Comparison of ENCODE assay signal across 21 mouse cellular contexts in the genomic region with DNA sequence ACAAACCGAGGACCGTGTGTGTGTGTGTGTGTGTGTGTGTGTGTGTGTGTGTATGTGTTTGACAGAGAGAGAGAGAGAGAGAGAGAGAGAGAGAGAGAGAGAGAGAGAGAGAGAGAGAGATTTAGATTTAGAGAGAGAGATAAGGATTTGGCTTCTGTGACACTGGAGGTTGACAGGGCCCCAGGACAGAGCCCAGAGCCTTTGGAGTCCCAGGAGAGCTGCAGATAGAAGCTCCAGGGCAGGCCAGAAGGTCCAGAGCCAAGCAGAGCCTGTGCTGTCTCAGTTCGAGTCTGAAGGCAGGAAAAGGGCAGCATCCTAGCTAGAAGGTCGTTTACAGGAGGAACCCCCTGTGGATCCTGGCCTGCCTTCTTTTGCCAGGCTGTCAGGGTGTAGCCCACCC.
DNase-seq lines count a peak whose midpoint lies in the region; ATAC-seq lines count a peak whose summit lies in the region.
"Had no signal": no experiment of that assay in that cellular context is flagged by ENCODE, and none has a peak within 500 bp of the region (broad histone marks: within the 10 kb centered on the region; RNA-seq: fewer than 3 reads in every experiment).

No protein-coding gene starts in this region.

- peak overlapping the region; percentile 44; the same call in 1 of the 2 replicates for H3K27ac ChIP-seq in heart, embryonic 10.5 days
- peak overlapping the region; percentile 38; the same call in 1 of the 2 replicates for H3K27ac ChIP-seq in midbrain, embryonic 10.5 days (replicated peaks)
- H3K27ac ChIP-seq in midbrain, embryonic 13.5 days: no peak overlapping the region
- no peak overlapping the region for H3K27ac ChIP-seq in intestine, embryonic 16.5 days (ENCODE audit: low read length)
- H3K27ac ChIP-seq: embryonic facial prominence, embryonic 10.5 days; embryonic facial prominence, embryonic 12.5 days; forebrain, embryonic 13.5 days; forebrain, embryonic 15.5 days had no signal

- no peak overlapping the region for H3K4me3 ChIP-seq in heart, embryonic 10.5 days
- no peak overlapping the region for H3K4me3 ChIP-seq in midbrain, embryonic 10.5 days
- no peak overlapping the region for H3K4me3 ChIP-seq in midbrain, embryonic 13.5 days (replicated peaks)
- H3K4me3 ChIP-seq in intestine, embryonic 16.5 days (ENCODE audit: low read length): no peak overlapping the region
- H3K4me3 ChIP-seq: embryonic facial prominence, embryonic 10.5 days; embryonic facial prominence, embryonic 12.5 days; forebrain, embryonic 13.5 days; forebrain, embryonic 15.5 days had no signal

- no peak for ATAC-seq in midbrain, embryonic 13.5 days
- no peak for ATAC-seq in intestine, embryonic 16.5 days
- ATAC-seq: activated CD4-positive, CD25-positive, alpha-beta regulatory T cell, adult 4 months; forebrain, embryonic 13.5 days; forebrain, embryonic 15.5 days; forebrain, postnatal 0 days; Patski had no signal

- no peak overlapping the region for H3K4me2 ChIP-seq in midbrain, embryonic 13.5 days (replicated peaks)
- H3K4me2 ChIP-seq in intestine, embryonic 16.5 days (ENCODE audit: low read depth, low read length): no peak overlapping the region
- H3K4me2 ChIP-seq: embryonic facial prominence, embryonic 12.5 days; forebrain, embryonic 13.5 days; forebrain, embryonic 15.5 days had no signal

- 21% methylated on average over 4 of the region's 4 CpGs for WGBS in heart, embryonic 10.5 days
- 44% methylated on average over 4 of the region's 4 CpGs for WGBS in midbrain, embryonic 10.5 days
- 30% methylated on average over 4 of the region's 4 CpGs for WGBS in midbrain, embryonic 13.5 days
- WGBS in intestine, embryonic 16.5 days: 40% methylated on average over 4 of the region's 4 CpGs

- H3K9ac ChIP-seq in midbrain, embryonic 13.5 days (replicated peaks): no peak overlapping the region
- H3K9ac ChIP-seq in intestine, embryonic 16.5 days (ENCODE audit: low read depth, low read length): no peak overlapping the region
- H3K9ac ChIP-seq: embryonic facial prominence, embryonic 12.5 days; forebrain, embryonic 13.5 days; forebrain, embryonic 15.5 days; forebrain, postnatal 0 days had no signal

- H3K9me3 ChIP-seq in heart, embryonic 10.5 days: no peaks in the 10 kb centered on the region
- no peaks in the 10 kb centered on the region for H3K9me3 ChIP-seq in midbrain, embryonic 10.5 days (replicated peaks)
- H3K9me3 ChIP-seq in midbrain, embryonic 13.5 days: no peaks in the 10 kb centered on the region
- no peaks in the 10 kb centered on the region for H3K9me3 ChIP-seq in intestine, embryonic 16.5 days (ENCODE audit: control insufficient read depth, low read length)
- H3K9me3 ChIP-seq: embryonic facial prominence, embryonic 10.5 days; embryonic facial prominence, embryonic 12.5 days; forebrain, embryonic 13.5 days; forebrain, embryonic 15.5 days had no signal

- H3K4me1 ChIP-seq in heart, embryonic 10.5 days: peaks cover 51% of the 10 kb centered on the region
- peaks cover 34% of the 10 kb centered on the region for H3K4me1 ChIP-seq in midbrain, embryonic 10.5 days
- H3K4me1 ChIP-seq in midbrain, embryonic 13.5 days (replicated peaks): peaks cover 31% of the 10 kb centered on the region
- peaks cover 4% of the 10 kb centered on the region for H3K4me1 ChIP-seq in intestine, embryonic 16.5 days (ENCODE audit: control insufficient read depth, insufficient read depth, low read length)

- no peaks in the 10 kb centered on the region for H3K27me3 ChIP-seq in heart, embryonic 10.5 days (ENCODE audit: insufficient read depth, poor library complexity, severe bottlenecking)
- H3K27me3 ChIP-seq in midbrain, embryonic 10.5 days (ENCODE audit: low read depth, poor library complexity, severe bottlenecking): peaks cover 9% of the 10 kb centered on the region
- no peaks in the 10 kb centered on the region for H3K27me3 ChIP-seq in midbrain, embryonic 13.5 days
- no peaks in the 10 kb centered on the region for H3K27me3 ChIP-seq in intestine, embryonic 16.5 days (replicated peaks; ENCODE audit: control insufficient read depth, insufficient read depth, low read length)
- H3K27me3 ChIP-seq: embryonic facial prominence, embryonic 12.5 days; forebrain, embryonic 13.5 days; forebrain, embryonic 15.5 days; Patski had no signal

- peak; percentile 25 for DNase-seq in heart, embryonic 10.5 days (ENCODE audit: low spot score)
- no peak for DNase-seq in heart, adult 9 months (ENCODE audit: low spot score in 2 of 2)
- DNase-seq in midbrain, embryonic 10.5 days (ENCODE audit: low spot score): no peak
- peak; percentile 58 for DNase-seq in MN1 (ENCODE audit: low spot score)
- DNase-seq: adrenal gland, adult 8-10 months; adrenal gland, postnatal 14 days; adrenal gland, postnatal 36 days; cerebellum, adult 11-12 months; cerebellum, adult 2 months; cerebellum, adult 9-10 months; cerebellum, postnatal 10 days; cerebellum, postnatal 25 days; forebrain, postnatal 0 days had no signal

- H3K36me3 ChIP-seq in heart, embryonic 10.5 days: no peaks in the 10 kb centered on the region
- H3K36me3 ChIP-seq in midbrain, embryonic 10.5 days: no peaks in the 10 kb centered on the region
- H3K36me3 ChIP-seq in midbrain, embryonic 13.5 days: no peaks in the 10 kb centered on the region
- no peaks in the 10 kb centered on the region for H3K36me3 ChIP-seq in intestine, embryonic 16.5 days (ENCODE audit: control insufficient read depth, insufficient read depth, low read length)
- H3K36me3 ChIP-seq: embryonic facial prominence, embryonic 10.5 days; embryonic facial prominence, embryonic 12.5 days; forebrain, embryonic 15.5 days had no signal

Comparison
In these comparisons a context has a peak if more than half of its experiments do, and no peak if none do; other contexts are left out.
1. DNase-seq: peak in heart, embryonic 10.5 days (single experiment) and MN1 (single experiment); none in heart, adult 9 months (0 of 2) and midbrain, embryonic 10.5 days (single experiment).
2. H3K27ac ChIP-seq: peak in heart, embryonic 10.5 days (single experiment) and midbrain, embryonic 10.5 days (single experiment); none in midbrain, embryonic 13.5 days (single experiment) and intestine, embryonic 16.5 days (single experiment).